Mouse (Mus musculus) stomach, postnatal 0 days (tissue): ENCODE results near the gene Ccm2.

ENCODE experiments used
- CTCF ChIP-seq: IDR thresholded peaks from 2 replicates; pipeline ENCODE4 v1.5.1; 2016; ENCODE audit warnings: antibody characterized with exemption, low read depth, mild to moderate bottlenecking, moderate library complexity
- EP300 ChIP-seq: optimal IDR thresholded peaks from 2 replicates; pipeline ENCODE3; 2016; ENCODE audit warnings: antibody characterized with exemption

DNA sequence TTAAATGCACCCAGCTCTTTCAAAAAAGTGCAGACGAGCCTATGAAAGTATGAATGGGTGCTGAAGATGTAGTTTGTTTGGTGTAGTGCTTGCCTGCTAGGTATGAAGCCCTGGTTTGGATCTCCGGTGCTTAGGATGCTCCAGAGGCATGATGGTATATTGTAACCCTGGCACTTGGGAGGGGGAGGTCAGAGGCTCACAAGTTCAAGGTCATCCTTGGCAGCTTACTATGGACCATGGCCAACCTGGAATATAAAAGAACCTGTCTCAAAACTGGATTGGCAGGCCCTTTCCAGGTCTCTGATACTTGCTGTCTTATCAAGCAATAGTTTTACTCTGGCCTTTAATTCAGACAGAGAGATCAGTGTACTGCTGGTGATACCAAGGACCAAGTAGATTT, 3.1 kb downstream of the Ccm2 start:
- TF ChIP-seq EP300 (no peak), CTCF (no peak)
